Mouse (Mus musculus): ENCODE results near the gene Sh3bp1. TPM values are rescaled to one million over a fixed set of nuclear protein-coding genes. Genes with fewer than 3 reads are reported as not detected.

Gene Sh3bp1
- polyA plus RNA-seq, 1 experiment: 1,441 TPM

DNA sequence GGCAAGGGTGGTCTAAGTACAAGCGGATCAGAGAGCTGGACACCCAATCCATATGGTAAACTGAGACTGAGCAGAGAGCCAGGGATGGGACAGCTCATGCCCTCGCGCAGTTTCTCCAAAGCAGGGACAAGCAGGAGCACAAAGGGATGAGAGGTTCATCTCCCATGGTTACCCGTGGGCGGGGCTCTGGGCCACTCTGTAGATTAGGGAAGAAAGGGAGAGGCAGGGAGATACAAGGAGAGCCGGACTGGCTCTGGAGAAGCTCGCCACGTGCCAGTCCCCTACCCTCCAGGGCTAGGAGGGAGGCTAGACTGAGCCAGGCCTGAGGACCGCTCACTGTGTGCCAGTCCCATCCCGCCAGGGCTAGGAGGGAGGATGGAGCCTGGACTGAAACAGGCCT is 37.7 kb downstream of the Sh3bp1 start:
- Histone ChIP-seq H3K36me3 (replicated peaks; ENCODE audit: low read length) (peaks cover 60% of the 10 kb centered on the region), H3K4me3 (replicated peaks) (no peak overlapping the region), H3K27me3 (replicated peaks) (no peaks in the 10 kb centered on the region), H3K9me3 (no peaks in the 10 kb centered on the region), H3K4me1 (peaks cover 57% of the 10 kb centered on the region)
- TF ChIP-seq GATA1 (IDR thresholded peaks at IDR 0.05; ENCODE audit: borderline replicate concordance, low read length) (no peak), FLI1 (IDR thresholded peaks at IDR 0.05; ENCODE audit: low read length) (no peak)

- Histone ChIP-seq H3K9me3 (no peaks in the 10 kb centered on the region), H3K27me3 (replicated peaks) (no peaks in the 10 kb centered on the region), H3K4me3 (replicated peaks) (peak overlapping the region; percentile 5), H3K36me3 (replicated peaks; ENCODE audit: low read length) (peaks cover 60% of the 10 kb centered on the region), H3K4me1 (peaks cover 58% of the 10 kb centered on the region)
- no peak for TF ChIP-seq FLI1 (IDR thresholded peaks at IDR 0.05; ENCODE audit: low read length)
- no peak for TF ChIP-seq GATA1 (IDR thresholded peaks at IDR 0.05; ENCODE audit: borderline replicate concordance, low read length)
Measured at GRCm38 (mm10) chr15:78937963-78938362, 38.4 kb downstream of the Sh3bp1 start.

GRCm38 (mm10) chr15:78940325-78940724 is 40.8 kb downstream of the Sh3bp1 start:
- peaks cover 49% of the 10 kb centered on the region for H3K4me1 ChIP-seq
- TF ChIP-seq FLI1 (IDR thresholded peaks at IDR 0.05; ENCODE audit: low read length) (no peak), GATA1 (IDR thresholded peaks at IDR 0.05; ENCODE audit: borderline replicate concordance, low read length) (no peak)
- H3K27me3 ChIP-seq (replicated peaks): no peaks in the 10 kb centered on the region
- H3K36me3 ChIP-seq (replicated peaks; ENCODE audit: low read length): peaks cover 60% of the 10 kb centered on the region
- H3K4me3 ChIP-seq (replicated peaks): no peak overlapping the region
- no peaks in the 10 kb centered on the region for H3K9me3 ChIP-seq

- H3K9me3 ChIP-seq: no peaks in the 10 kb centered on the region
- no peak overlapping the region for H3K4me3 ChIP-seq (replicated peaks)
- TF ChIP-seq GATA1 (IDR thresholded peaks at IDR 0.05; ENCODE audit: borderline replicate concordance, low read length) (no peak), FLI1 (IDR thresholded peaks at IDR 0.05; ENCODE audit: low read length) (no peak)
- H3K4me1 ChIP-seq: peaks cover 44% of the 10 kb centered on the region
- H3K36me3 ChIP-seq (replicated peaks; ENCODE audit: low read length): peaks cover 45% of the 10 kb centered on the region
- H3K27me3 ChIP-seq (replicated peaks): peaks cover 11% of the 10 kb centered on the region
Measured at GRCm38 (mm10) chr15:78942663-78943062, 43.1 kb downstream of the Sh3bp1 start.

- TF ChIP-seq GATA1 (IDR thresholded peaks at IDR 0.05; ENCODE audit: borderline replicate concordance, low read length): no peak
- TF ChIP-seq FLI1 (IDR thresholded peaks at IDR 0.05; ENCODE audit: low read length): no peak
- Histone ChIP-seq H3K4me3 (replicated peaks) (no peak overlapping the region), H3K4me1 (peaks cover 39% of the 10 kb centered on the region), H3K27me3 (replicated peaks) (peaks cover 23% of the 10 kb centered on the region), H3K9me3 (no peaks in the 10 kb centered on the region), H3K36me3 (replicated peaks; ENCODE audit: low read length) (peaks cover 9% of the 10 kb centered on the region)
Measured at GRCm38 (mm10) chr15:78946232-78946631, 46.7 kb downstream of the Sh3bp1 start.

GRCm38 (mm10) chr15:78947657-78948056 is 48.1 kb downstream of the Sh3bp1 start, which contains the start of gene Triobp:
Gene Triobp, plus strand, starts transcription at chr15:78947724.
- peak within 1 kb of the TSS; percentile 89 for H3K4me3 ChIP-seq (replicated peaks)
- TF ChIP-seq GATA1 (IDR thresholded peaks at IDR 0.05; ENCODE audit: borderline replicate concordance, low read length) (no peak), FLI1 (IDR thresholded peaks at IDR 0.05; ENCODE audit: low read length) (no peak)
- H3K36me3 ChIP-seq (replicated peaks; ENCODE audit: low read length): peaks cover 11% of the 10 kb centered on the region
- H3K27me3 ChIP-seq (replicated peaks): peaks cover 29% of the 10 kb centered on the region
- H3K9me3 ChIP-seq: no peaks in the 10 kb centered on the region
- peaks cover 34% of the 10 kb centered on the region for H3K4me1 ChIP-seq

GRCm38 (mm10) chr15:78948152-78948725 is 48.7 kb downstream of the Sh3bp1 start:
- no peak for TF ChIP-seq FLI1 (IDR thresholded peaks at IDR 0.05; ENCODE audit: low read length)
- no peak for TF ChIP-seq GATA1 (IDR thresholded peaks at IDR 0.05; ENCODE audit: borderline replicate concordance, low read length)
- Histone ChIP-seq H3K4me3 (replicated peaks) (peak overlapping the region; percentile 89), H3K27me3 (replicated peaks) (peaks cover 32% of the 10 kb centered on the region), H3K4me1 (peaks cover 29% of the 10 kb centered on the region), H3K9me3 (no peaks in the 10 kb centered on the region), H3K36me3 (replicated peaks; ENCODE audit: low read length) (peaks cover 12% of the 10 kb centered on the region)

DNA sequence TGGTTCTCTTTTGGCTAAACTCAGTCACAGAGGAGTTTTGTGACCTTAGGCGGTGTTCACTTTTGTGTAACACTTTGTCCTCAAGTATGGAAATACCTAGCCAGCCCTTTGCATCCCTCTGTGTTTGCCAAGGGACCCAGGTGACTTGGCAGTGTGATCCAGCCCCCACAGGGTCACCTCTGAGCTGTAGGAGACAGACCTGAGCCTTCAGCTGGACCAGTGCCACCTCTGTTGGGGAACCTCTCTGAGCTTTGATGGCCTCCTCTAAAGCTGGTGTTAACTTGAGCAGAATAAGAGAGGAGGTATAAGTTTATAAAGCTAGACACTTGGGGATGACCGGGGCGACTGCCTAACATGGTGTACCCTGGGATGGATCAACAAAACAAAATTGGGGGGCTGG is 49.3 kb downstream of the Sh3bp1 start:
- TF ChIP-seq FLI1 (IDR thresholded peaks at IDR 0.05; ENCODE audit: low read length) (no peak), GATA1 (IDR thresholded peaks at IDR 0.05; ENCODE audit: borderline replicate concordance, low read length) (no peak)
- H3K4me1 ChIP-seq: peaks cover 28% of the 10 kb centered on the region
- H3K4me3 ChIP-seq (replicated peaks): no peak overlapping the region
- H3K27me3 ChIP-seq (replicated peaks): peaks cover 35% of the 10 kb centered on the region
- H3K9me3 ChIP-seq: no peaks in the 10 kb centered on the region
- peaks cover 12% of the 10 kb centered on the region for H3K36me3 ChIP-seq (replicated peaks; ENCODE audit: low read length)

- Histone ChIP-seq H3K36me3 (replicated peaks; ENCODE audit: low read length) (peaks cover 28% of the 10 kb centered on the region), H3K4me3 (replicated peaks) (no peak overlapping the region), H3K27me3 (replicated peaks) (peaks cover 42% of the 10 kb centered on the region), H3K9me3 (no peaks in the 10 kb centered on the region), H3K4me1 (no peaks in the 10 kb centered on the region; the same call in 1 of the 2 replicates)
- TF ChIP-seq GATA1 (IDR thresholded peaks at IDR 0.05; ENCODE audit: borderline replicate concordance, low read length) (no peak), FLI1 (IDR thresholded peaks at IDR 0.05; ENCODE audit: low read length) (no peak)
Measured at GRCm38 (mm10) chr15:78955663-78956062, 56.1 kb downstream of the Sh3bp1 start.

GRCm38 (mm10) chr15:78956351-78956750 is 56.8 kb downstream of the Sh3bp1 start:
- H3K27me3 ChIP-seq (replicated peaks): peaks cover 43% of the 10 kb centered on the region
- no peaks in the 10 kb centered on the region for H3K9me3 ChIP-seq
- peaks cover 32% of the 10 kb centered on the region for H3K36me3 ChIP-seq (replicated peaks; ENCODE audit: low read length)
- H3K4me1 ChIP-seq: no peaks in the 10 kb centered on the region; the same call in 1 of the 2 replicates
- no peak for TF ChIP-seq GATA1 (IDR thresholded peaks at IDR 0.05; ENCODE audit: borderline replicate concordance, low read length)
- TF ChIP-seq FLI1 (IDR thresholded peaks at IDR 0.05; ENCODE audit: low read length): no peak
- H3K4me3 ChIP-seq (replicated peaks): no peak overlapping the region
